Mouse (Mus musculus): ENCODE measurements around the gene Fes.
"Not testable (repeated sequence)": the region's sequence is repeated elsewhere in the genome, so short reads cannot be mapped to it uniquely, and the experiment has no call there.

Fes gene

DNA sequence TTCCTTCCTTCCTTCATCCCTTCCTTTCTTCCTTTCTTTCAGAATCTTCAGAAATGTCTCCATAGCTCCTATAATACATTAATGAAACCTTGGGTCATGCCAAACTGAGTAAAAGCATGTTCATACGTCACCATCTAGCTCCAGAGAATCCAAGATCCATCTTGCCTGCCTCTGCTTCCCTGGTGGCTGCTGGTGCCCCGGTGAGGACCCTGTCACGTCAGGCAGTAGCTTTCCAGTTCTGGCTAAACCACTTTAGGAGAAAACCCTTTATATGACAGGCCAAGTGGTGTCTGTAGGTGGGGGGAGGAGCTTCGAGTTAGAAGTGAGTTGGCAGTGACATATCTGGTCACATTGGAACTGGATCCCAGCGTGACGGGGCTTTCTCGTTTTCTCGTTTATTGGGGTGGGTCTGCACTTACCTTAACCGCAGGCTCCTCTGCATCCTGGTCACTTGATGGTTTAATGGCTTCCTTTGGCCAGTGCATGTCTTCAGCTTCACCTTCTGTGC lies 17.5 kb upstream of the Fes start, which contains the start of gene Furin:
Furin (minus strand) TSS at position 249 of the 508 bp plus-strand sequence.
- DNase-seq (ENCODE audit: inconsistent age in 2 of 2, low spot score in 1 of 2): no peak

DNA sequence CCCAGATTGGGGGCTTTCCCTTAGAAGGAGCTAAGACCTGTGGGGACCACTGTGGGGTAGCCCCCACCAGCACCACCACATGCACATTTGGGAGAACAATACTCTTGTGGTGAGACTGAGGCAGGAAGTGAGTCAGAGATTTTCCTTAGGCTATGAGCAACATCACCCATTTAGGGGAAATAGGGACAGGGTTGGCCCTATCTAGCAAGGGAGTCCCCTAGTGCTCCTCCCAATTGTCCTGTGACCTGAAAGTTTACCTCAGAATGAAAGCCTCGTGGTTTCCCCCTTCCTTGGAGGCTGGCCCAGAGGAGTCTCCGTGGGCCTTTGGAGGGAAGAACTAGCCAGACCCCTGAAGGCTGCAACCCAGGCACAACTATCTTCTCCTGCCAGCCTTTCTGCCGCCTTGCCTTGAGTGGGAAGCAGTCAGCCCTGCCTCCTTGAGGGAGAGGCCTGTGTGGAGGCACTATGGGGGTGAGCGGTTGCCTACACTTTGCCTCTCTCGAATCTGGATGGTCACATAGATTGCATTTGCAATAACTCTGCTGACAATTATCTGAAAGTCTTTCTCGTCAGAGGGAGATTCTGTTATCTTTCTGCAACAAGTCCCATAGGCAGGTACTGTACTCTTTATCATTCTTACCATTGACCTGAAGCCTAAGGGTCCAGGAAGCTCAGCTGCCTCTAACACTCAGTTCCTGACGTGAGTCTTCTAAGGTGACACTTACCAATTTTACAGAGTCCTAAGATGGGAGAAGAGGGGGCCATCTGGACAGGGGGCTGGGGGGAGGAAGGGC lies 16.6 kb upstream of the Fes start:
- peak in 1 of 2 experiments; percentile 67 for DNase-seq (ENCODE audit: inconsistent age in 2 of 2, low spot score in 1 of 2)

DNA sequence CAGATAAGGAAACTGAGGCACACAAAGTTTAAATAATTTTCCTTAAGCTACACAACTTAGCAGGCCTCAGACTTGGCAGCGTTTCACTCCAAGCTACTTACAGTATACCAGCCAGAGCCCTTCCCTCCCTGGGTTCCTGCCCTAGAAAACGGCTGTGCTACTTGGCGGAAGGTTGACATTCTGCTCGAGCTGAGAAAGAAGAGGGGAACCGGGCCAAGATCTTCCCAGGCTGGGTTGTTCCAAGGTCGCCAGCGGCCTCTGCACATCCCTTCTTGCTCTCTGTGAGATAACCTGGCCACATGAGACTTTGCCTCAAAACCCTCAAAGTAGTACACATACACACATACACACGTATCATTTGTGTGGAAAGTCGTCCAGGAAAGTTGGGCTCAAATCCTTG lies 15.8 kb upstream of the Fes start:
- peak; percentile 86 to 94 for DNase-seq (ENCODE audit: inconsistent age in 2 of 2, low spot score in 1 of 2)

DNA sequence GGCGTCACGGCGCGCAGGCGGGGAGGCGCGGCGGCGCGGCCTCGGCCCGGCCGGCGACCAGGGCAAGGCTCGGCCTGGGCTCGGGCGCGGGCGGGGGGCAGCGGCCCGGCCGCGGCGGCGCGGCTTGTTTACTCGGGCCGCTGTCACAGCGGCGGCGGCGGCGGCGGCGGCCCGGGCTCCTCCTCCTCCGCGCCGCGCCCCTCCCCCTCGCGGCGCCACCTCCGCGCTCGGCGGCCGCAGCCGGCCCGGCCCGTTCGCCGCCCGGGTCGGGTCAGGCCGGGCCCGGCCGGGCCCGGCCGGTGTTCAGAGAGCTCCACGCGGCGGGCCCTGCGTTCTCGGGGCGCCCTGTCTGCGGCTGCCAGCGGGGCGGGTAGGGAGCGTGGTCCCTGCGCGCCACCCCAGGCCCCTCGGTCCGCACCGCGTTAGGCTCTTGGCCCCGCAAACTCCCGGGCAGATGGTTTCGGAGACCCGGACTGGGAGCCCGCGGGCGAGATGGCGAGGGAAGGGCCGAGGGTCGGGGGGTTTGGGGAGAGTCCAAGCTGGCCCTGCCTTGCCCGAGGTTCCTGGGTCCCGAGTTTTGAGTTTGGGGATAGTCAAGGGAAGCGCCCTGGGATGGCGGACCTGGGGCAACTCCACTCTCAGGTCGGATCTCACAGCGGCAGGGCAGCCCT lies 15.0 kb upstream of the Fes start:
- peak; percentile 82 to 88 for DNase-seq (ENCODE audit: inconsistent age in 2 of 2, low spot score in 1 of 2)

DNA sequence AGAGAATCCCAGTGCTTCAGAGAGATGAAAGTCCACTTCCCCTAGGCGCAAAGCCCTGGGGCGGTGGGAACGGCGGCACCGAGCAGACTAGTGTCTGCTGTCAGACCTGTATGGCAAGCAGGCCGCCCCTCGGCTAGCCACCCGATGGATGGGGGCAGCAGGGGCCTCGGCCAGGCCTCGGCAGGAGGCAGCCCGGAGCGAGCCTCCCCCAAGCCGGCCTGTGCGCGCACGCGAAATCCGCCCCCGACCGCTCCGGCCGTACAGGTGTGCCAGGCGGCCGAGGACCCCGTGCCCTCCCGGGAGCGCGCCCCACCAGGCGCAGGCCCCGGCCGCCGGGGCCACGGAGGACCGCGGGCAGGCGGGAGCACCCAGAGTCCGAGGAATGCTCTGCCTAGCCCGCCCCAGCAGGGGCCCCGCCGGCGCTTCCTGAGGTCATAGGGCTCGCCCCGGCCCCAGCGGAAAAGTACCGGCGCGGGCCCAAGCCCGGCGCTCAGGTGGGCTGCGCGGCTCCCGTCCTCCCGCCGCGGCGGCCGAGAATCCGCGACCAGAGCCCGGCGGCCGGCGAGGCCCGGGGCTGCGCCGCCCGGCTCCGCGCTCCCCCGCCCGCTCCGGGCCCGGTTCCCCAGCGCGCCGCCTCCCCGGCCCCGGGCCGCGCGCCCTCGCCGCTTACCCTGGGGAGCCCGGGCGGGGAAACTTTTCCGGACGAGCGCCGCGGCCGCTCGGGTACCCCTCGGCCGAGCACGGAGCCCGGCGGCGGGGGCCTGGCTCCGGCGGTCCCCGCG lies 14.3 kb upstream of the Fes start:
- DNase-seq (ENCODE audit: inconsistent age in 2 of 2, low spot score in 1 of 2): peak; percentile 70 to 86

DNA sequence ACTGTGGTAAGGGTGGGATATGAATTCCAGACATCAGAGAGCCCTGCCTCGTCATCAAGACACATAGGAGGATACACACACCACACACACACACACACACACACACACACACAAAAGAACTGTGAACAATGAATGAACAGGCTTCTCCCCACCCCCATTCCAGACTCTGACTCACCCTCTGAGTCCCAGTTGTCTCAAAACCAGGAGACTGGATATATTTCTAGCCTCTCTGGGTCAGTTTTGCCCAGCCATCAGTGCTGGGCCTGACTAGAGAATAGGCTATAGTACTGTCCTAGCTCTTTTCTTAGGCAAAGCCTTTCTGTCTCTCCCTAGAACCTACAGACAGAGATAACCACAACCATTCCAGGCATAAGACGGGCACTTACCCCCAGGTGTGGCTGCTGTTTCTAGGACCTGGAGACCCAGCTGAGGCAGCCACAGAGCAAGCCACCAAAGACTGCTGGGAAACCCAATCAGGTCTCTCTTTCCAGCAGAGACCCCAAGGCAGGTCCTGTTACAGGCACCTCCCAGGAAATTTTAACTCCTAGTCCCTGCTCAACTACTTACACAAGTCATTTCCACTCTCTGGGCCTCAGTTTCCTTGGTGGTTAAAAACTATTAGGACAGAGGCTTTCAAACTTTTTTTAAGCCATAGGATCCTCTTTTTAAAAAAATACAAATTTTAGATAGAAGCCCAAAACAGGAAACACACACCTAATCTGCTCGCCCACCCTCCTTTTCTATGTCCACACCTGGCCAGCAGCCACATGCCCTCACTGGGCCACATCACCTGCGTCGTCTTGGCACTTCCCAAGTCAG lies 13.5 kb upstream of the Fes start:
- peak; percentile 63 to 87 for DNase-seq (ENCODE audit: inconsistent age in 2 of 2, low spot score in 1 of 2)

DNA sequence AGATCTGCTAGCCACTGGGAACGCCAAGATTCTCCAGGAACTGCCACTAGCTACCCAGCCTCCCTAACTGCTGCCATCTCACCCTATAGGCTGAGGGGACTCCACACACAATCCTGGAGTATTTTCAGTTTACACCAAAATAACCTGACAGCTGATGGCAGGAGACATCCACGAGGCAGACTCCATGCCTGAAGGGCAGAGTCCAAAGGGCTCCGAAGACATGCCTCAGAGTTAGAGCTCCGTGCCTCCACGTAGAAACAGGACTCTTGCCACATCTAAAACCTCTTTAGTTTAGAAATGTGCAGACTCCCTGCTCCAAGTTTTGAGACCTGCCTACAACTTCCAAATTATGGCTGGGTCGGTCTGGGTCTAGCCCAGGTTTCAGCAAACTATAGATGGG lies 12.8 kb upstream of the Fes start:
- peak in 1 of 2 experiments; percentile 70 for DNase-seq (ENCODE audit: inconsistent age in 2 of 2, low spot score in 1 of 2)

DNA sequence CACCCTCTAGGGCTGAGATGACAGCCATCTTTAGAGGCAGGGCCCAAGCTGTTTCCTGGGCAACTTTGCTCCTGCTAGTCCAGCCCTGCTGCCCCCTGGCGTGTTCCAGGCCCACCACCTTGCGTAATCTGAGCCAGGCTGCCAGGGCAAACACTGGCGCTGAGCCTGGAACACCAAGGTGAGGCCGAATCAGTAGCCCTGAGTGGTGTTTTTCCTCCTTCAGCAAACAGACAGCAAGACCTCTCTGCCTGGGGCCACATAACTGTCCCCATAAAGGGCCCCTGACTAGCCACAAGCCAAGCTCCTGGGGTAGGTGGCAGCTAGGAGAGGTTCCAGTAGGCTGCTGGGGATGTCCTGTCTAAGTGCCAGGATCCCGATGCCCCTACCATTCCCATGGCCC lies 12.4 kb upstream of the Fes start:
- peak; percentile 84 to 93 for DNase-seq (ENCODE audit: inconsistent age in 2 of 2, low spot score in 1 of 2)

DNA sequence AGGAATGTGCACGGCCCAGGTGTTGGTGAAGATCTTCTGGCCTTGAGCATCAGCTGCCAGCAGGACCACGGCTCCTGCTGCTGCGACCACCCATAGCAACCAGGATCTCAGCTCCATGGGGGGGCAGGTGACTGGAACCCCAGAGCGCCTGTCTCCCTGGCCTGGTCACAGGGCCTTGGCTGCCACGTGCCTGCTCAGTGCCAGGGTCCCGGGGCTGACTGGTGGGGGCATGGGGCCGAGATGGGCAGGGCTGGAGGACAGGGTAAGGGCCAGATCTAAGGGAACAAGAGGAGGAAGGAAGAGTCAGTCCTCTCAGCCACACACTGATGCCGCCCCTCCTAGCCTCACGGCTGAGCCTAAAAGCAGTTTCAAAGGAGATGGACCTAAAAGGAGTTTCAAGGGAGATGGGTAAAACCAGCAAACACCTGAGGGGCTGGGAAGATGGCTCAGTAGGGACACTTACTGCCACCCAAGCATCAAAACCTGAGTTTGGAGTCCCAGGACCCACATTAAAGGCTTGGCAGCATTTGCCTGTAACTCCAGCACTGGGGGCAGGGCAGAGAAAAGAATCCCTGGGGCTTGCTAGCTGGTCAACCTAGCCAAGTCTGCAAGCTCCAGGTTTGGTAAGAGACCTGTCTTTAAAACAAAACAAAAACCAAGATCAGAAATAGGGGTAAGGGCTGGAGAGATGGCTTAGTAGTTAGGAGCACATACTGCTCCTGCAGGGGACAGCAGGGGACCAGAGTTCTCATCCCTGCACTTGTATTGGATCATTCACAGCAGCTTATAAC lies 11.1 kb upstream of the Fes start:
- peak in 1 of 2 experiments; percentile 67 for DNase-seq (ENCODE audit: inconsistent age in 2 of 2, low spot score in 1 of 2)

DNA sequence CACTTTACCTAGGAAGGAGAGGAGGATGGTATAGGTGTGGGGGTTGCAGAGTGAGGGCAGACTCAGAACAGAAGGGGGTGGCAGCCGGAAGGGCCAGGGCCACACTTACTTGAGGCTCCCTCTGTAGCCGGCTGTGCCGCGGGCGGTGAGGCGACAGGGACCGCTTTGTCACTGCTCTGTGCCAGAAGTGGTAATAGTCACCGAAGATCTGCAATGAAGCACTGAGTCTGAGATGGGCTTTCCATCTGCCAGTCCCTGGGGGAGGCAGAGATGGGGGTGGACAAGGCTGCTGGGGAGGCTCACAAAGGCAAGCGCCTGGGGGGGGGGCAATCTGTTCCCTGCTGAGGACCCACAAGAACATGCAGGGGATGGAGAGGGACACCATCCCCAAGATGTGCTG lies 10.2 kb upstream of the Fes start:
- no peak for DNase-seq (ENCODE audit: inconsistent age in 2 of 2, low spot score in 1 of 2)

DNA sequence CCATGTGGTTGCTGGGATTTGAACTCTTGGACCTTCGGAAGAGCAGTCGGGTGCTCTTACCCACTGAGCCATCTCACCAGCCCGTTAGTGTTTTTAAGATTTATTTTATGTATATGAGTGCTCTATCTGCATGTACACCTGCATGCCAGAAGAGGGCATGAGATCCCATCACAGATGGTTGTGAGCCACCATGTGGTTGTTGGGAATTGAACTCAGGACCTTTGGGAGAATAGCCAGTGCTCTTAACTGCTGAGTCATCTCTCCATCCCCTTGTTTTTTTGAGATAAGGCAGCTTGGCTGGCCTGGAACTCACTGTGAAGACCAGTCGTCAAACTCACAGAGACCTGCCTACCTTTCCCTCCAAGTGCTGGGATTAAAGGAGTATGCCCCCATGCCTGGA lies 8.7 kb upstream of the Fes start:
- not testable (repeated sequence) for DNase-seq (ENCODE audit: inconsistent age in 2 of 2, low spot score in 1 of 2)

DNA sequence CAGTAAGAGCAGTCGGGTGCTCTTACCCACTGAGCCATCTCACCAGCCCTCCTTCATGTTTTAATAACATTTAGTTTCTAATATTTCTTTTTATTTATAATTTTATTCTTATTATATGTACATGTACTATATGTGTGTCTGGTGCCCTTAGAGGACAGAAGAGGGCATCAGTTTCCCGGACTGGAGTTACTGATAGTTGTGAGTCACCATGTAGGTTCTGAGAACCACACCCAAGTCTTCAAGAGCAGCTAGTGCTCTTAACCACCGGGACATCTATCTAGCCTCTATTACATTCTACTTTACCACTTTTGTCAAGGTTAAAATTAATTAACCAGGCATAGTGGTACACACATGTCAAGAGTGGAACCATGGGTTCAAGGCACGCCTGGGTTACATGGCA lies 6.9 kb upstream of the Fes start:
- no peak for DNase-seq (ENCODE audit: inconsistent age in 2 of 2, low spot score in 1 of 2)

DNA sequence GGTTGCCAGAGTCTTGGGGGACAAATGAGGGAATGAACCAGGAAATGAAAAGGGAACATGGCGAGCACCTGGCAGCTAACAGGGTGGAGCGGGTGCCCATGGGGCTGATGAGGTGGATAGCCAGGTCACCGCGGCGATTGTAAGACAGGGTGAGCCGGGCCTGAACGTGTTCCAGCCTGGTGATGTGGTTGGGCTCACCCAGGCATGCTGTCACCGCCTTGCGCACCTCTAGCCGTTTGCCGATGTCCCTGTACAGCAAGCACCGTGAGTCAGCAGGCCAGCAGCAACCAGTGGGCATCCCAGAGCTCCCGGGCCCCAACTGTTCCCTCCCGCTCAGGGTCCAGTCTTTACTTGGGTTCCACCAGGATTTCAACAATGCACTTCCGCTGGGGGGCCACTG lies 4.4 kb upstream of the Fes start:
- DNase-seq (ENCODE audit: inconsistent age in 2 of 2, low spot score in 1 of 2): no peak

DNA sequence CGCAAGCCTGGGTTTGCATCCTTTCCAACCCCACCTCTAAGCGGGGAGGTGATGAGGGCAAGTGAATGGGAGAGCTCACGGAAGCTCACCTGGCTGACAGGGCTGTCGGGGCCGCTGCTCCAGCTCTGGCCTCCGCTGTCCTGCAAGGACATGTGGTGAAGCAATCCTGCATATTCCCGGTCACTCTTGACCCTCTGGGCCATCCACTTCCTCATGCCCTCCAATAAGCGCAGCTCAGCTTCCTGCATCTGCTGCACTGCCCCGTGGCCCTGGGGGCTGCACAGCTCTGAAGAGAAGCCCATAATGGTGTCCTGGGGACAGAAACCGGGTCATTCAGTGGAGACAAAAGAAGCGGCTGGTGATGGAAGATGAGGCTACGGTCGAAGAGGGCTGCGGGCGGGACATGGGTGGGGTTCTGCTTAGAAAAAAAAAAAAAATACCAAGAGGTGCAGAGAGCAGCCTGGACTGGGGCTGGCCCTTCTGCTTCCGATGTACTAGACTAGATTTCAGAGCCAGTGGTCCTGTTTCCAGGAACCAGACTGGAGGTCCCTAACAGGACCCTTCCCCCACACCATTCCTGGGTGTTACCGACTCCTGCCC lies 613 bp downstream of the Fes start:
- DNase-seq (ENCODE audit: inconsistent age in 2 of 2, low spot score in 1 of 2): peak; percentile 32 to 76

DNA sequence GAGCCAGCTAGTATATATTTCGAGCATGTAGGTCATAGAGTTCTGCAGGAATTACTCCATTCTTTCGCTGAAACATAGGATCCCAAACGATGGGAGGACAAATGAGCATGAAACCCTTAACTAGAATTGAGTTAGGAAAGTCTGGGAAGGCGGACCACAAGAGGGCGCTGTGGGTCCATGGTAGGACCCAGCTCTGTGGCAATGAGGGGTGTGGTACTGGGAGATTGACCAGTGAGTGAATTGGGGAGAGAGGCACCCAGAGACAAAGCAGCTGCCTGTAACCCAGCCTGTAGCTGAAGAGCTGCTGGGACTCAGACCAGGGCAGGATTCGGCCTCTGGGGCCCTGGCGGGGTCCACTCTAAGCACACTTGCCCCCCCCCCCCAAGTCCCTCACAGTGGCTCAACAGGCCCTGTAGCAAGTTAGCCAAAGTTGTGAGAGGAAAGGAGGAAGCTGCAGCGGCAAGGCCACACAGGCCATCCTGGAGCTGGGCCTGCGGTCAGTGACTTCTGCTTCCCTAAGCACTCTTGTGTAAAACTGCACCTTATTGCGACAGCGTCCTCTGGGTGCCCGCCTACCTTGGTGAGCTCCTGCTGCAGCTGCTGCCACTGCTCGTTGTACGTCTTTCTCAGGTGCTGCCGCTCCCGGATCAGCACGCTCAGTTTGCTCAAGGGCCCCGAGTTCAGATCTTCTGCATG lies 1.4 kb downstream of the Fes start:
- peak; percentile 88 to 96 for DNase-seq (ENCODE audit: inconsistent age in 2 of 2, low spot score in 1 of 2)

DNA sequence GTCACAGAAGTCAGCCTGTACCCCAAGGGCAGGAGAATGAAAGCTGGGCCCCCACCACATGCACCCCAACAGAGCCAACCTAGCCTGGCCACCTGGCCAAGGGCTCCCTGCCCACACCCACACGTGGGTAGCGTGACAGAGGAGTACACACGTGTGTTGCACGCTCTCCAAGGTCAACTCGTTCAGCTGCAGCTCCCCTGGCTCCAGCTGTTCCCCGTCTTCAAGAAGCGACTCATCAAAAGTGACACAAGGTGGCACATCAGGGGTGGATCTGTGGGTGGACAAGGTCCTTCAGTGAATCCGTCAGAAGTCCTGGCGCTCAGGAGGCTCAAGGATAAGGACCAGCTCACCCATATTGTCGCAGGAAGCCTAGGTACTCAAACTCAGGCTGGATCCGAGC lies 4.8 kb downstream of the Fes start:
- peak in 1 of 2 experiments; percentile 67 for DNase-seq (ENCODE audit: inconsistent age in 2 of 2, low spot score in 1 of 2)

DNA sequence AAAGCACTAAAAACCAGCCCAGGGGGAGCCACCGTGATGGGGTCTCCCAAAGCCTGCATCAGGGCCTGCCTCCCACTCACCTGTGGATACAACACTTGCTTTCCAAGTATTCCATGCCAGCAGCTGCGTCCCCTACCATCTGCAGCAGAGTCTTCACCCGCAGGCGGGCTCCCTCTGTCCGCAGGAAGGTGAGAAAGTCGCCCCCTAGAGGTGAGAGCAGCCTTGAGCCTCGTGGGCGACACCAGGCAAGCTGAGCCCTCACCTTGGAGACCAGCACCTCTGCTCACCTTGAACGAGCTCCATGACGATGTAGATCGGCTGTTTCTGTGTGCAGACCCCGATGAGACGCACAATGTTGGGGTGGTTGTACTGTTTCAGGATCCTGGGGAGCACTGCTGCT lies 8.2 kb downstream of the Fes start:
- peak; percentile 55 to 76 for DNase-seq (ENCODE audit: inconsistent age in 2 of 2, low spot score in 1 of 2)

DNA sequence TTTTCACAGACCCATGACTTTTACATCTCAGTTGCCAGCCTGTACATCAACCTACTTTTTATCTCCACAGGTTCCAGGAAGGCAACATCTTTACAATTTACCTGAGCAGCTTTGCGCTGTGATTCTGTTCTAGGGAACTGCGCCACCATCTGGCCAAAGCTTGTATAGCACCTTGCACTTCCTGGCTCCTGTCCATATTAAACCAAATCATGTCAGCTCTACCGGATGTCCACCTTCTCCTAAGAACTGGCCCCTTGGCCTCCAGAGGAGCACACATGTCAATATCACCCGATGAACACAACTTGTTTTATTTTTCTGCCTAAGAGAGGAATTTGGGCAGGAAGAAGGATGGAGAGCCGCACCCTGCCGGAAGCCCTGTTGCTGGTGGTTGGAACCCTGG lies 10.3 kb downstream of the Fes start:
- DNase-seq (ENCODE audit: inconsistent age in 2 of 2, low spot score in 1 of 2): peak; percentile 68 to 93

DNA sequence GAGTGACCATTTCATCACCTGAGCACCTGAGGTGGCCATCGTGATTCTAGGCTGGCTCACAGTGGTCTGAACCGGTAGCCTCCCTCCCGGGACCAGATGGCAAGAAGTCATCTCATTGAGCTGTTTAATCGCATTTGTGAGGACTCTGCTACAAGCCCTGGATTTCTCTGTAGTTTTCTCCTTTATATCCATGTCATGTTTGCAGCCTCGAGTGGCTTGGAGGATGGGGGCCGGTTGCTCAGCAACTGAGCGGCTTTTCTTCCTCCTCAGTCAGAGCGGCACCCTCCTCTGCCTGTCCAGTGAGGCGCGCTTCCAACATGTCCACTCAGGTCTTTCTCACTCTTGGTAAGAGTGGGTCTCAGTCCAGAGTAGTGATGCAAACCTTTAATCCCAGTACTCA lies 11.6 kb downstream of the Fes start:
- DNase-seq (ENCODE audit: inconsistent age in 2 of 2, low spot score in 1 of 2): peak in 1 of 2 experiments; percentile 50

Measured in adrenal gland, adult (tissue).